Mouse (Mus musculus): ENCODE data around the gene Sf3b2.

DNA sequence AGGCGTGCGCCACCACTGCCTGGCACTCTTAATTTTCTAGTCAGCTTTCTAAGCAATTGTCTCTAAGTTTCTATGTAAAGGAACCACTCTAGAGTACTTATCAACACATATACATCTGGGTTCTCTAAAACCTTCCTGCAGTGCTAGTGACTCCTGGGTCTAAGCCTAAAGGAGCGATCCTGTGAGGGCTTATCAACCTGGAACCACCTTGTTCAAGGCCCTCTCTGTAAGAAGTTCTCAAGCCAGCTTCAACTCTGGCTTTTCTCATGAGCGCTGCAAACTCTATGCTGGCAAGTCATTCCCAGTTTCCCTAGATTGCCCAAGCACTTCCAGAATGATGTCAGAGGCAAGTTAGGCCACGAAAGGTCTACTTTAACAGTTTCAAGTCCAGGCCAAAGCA is 28.2 kb downstream of the Sf3b2 start:
- TF ChIP-seq CTCF (IDR thresholded peaks at IDR 0.05; ENCODE audit: extremely low read depth, insufficient read depth, low read length) (no peak), POLR2A (IDR thresholded peaks at IDR 0.05; ENCODE audit: extremely low read depth, insufficient read depth, low read length) (no peak)
